Mouse (Mus musculus) kidney, embryonic 15.5 days (tissue): Measurements from ENCODE around the gene Stat2. TPM values are rescaled to one million over a fixed set of nuclear protein-coding genes. Genes with fewer than 3 reads are reported as not detected.
"Not testable (repeated sequence)": the region's sequence is repeated elsewhere in the genome, so short reads cannot be mapped to it uniquely, and the experiment has no call there.

ENCODE experiments used
- ATAC-seq: fragments of 200-750 bp; cut with Nextera tagmentation; replicated peaks from 2 replicates; pipeline ENCODE4 v1.8.0; 2017; ENCODE audit warnings: moderate TSS enrichment; ENCODE audit not compliant: low FRiP score
- H3K27ac ChIP-seq: fragments of 300-500 bp; sonication (generic); 2 replicates; pipeline ENCODE4 v1.5.1; 2015; ENCODE audit warnings: mild to moderate bottlenecking, inconsistent platforms
- H3K27me3 ChIP-seq: fragments of 300-500 bp; sonication (generic); 2 replicates; pipeline ENCODE4 v1.6.1; 2015; ENCODE audit warnings: inconsistent platforms
- H3K36me3 ChIP-seq: fragments of 300-500 bp; sonication (generic); 2 replicates; pipeline ENCODE4 v1.6.1; 2015; ENCODE audit warnings: inconsistent platforms
- H3K4me1 ChIP-seq: fragments of 300-500 bp; sonication (generic); 2 replicates; pipeline ENCODE4 v1.6.1; 2015; ENCODE audit warnings: inconsistent platforms
- H3K4me2 ChIP-seq: fragments of 300-500 bp; sonication (generic); 2 replicates; pipeline ENCODE4 v1.6.1; 2015; ENCODE audit warnings: moderate library complexity, mild to moderate bottlenecking, inconsistent platforms
- H3K4me3 ChIP-seq: fragments of 300-500 bp; sonication (generic); replicated peaks from 2 replicates; pipeline ENCODE4 v1.5.1; 2015; ENCODE audit warnings: mild to moderate bottlenecking, inconsistent platforms
- H3K9ac ChIP-seq: fragments of 300-500 bp; sonication (generic); 2 replicates; pipeline ENCODE4 v1.6.1; 2015; ENCODE audit warnings: mild to moderate bottlenecking, inconsistent platforms
- H3K9me3 ChIP-seq: fragments of 300-500 bp; sonication (generic); replicated peaks from 2 replicates; pipeline ENCODE4 v1.6.1; 2016; ENCODE audit warnings: inconsistent platforms
- WGBS: fragments of 180-500 bp; shearing (Covaris S2); methylation state at CpG from one replicate; pipeline ENCODE4 v1.1.7; 2015; ENCODE audit warnings: mixed read lengths; 5-methylcytosine and 5-hydroxymethylcytosine counted together
- polyA plus RNA-seq: library from polyadenylated mRNA; unstranded; fragments of >200 nt; fragmentation: Nextera tagmentation; extraction: Ambion mirVana; gene quantifications from 2 replicates; pipeline ENCODE4 v1.2.1, GENCODE M21; 2015

The Stat2 gene
- polyA plus RNA-seq, 1 experiment from 2014 or later, result 14.2 TPM

DNA sequence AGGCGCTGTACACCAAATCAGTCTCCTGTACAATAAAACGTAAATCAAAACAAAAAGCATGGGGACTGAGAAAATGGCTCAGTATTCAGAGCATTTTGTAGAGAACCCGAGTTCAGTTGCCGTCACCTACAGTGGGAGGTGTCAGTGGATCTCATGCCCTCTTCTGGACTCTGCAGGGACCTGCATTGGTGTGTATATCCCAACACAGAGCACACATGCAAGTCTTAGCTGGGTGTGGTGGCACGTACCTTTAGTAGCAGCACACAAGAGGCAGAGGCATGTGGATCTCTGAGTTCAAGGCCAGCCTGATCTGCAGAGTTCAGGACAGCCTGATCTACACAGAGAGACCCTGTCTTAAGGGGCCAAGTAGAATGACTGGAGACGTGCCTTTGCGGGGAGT is 39.3 kb downstream of the Stat2 start:
- 83% methylated on average over 7 of the region's 7 CpGs for whole genome bisulfite sequencing
- no peak for ATAC-seq
- no peaks in the 10 kb centered on the region for H3K27me3 ChIP-seq
- H3K4me2 ChIP-seq, result no peak overlapping the region
- H3K9me3 ChIP-seq, result no peaks in the 10 kb centered on the region
- no peak overlapping the region for H3K27ac ChIP-seq
- no peak overlapping the region for H3K4me3 ChIP-seq
- no peak overlapping the region for H3K9ac ChIP-seq
- peaks cover 89% of the 10 kb centered on the region for H3K36me3 ChIP-seq
- H3K4me1 ChIP-seq, result peaks cover 3% of the 10 kb centered on the region

DNA sequence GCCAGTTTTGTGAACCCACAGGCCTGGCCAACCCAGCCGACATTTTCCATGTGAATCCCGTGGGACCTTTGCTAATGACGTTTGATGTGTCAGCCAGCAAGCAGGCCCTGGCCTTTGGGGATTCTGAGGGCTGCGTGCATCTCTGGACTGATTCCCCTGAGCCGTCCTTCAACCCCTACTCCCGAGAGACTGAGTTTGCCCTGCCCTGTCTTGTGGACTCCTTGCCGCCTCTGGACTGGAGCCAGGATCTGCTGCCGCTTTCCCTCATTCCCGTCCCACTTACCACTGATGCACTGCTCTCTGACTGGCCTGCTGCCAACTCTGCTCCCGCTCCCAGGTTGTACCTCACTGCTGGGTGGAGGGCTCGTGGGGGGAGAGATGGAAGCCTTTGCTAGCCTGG is 39.8 kb downstream of the Stat2 start:
- no peak for ATAC-seq
- Histone ChIP-seq H3K36me3 (peaks cover 92% of the 10 kb centered on the region), H3K4me3 (no peak overlapping the region), H3K4me2 (no peak overlapping the region), H3K4me1 (no peaks in the 10 kb centered on the region), H3K27me3 (no peaks in the 10 kb centered on the region), H3K27ac (no peak overlapping the region), H3K9ac (no peak overlapping the region), H3K9me3 (no peaks in the 10 kb centered on the region)
- WGBS, result 67% methylated on average over 11 of the region's 11 CpGs

DNA sequence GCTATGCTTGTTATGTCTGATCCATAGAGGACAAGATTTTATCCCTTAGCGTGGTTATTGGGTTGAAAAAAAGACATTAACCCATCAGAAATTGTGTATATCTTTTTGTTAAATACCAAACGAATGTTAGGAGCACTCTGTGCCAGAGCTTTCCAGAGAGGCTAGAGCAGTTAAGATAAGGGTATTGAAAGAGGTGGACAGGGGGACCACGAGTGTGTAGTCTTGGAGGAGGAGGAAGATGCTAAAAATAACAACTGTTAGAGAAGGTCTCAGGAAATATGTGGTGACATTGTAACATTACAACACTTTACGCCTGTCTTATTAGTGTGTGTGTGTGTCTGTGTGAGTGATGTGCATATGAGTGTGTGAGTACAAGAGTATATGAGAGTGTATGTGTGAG is 40.5 kb downstream of the Stat2 start:
- no peak for ATAC-seq
- Histone ChIP-seq H3K4me1 (no peaks in the 10 kb centered on the region), H3K9ac (no peak overlapping the region), H3K9me3 (no peaks in the 10 kb centered on the region), H3K27ac (no peak overlapping the region), H3K4me3 (no peak overlapping the region), H3K4me2 (no peak overlapping the region), H3K27me3 (no peaks in the 10 kb centered on the region), H3K36me3 (peaks cover 94% of the 10 kb centered on the region)
- WGBS, result 75% methylated on average over 4 of the region's 4 CpGs

DNA sequence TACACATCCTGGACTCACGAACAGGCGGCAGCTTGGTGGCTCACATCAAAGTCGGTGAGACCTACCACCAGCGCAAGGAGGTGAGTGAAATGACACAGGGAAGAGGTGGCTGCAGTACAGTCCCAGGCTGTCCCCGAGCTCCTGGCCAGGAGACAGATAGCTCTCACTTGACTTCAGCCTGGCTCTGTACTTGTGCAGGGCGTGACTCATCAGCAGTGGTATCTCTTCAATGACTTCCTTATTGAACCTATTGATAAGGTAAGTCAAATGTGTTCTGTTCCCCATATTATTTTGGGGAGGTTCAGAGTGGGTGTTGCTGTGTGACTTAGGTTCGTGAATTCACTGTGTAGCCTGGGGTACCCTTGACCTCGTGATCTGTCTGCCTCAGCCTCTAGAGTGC is 45.2 kb downstream of the Stat2 start:
- Histone ChIP-seq H3K4me1 (no peaks in the 10 kb centered on the region), H3K27me3 (no peaks in the 10 kb centered on the region), H3K9ac (no peak overlapping the region), H3K4me3 (no peak overlapping the region), H3K27ac (no peak overlapping the region), H3K36me3 (peaks cover 100% of the 10 kb centered on the region), H3K4me2 (no peak overlapping the region), H3K9me3 (no peaks in the 10 kb centered on the region)
- 91% methylated on average over 8 of the region's 8 CpGs for WGBS
- no peak for ATAC-seq

DNA sequence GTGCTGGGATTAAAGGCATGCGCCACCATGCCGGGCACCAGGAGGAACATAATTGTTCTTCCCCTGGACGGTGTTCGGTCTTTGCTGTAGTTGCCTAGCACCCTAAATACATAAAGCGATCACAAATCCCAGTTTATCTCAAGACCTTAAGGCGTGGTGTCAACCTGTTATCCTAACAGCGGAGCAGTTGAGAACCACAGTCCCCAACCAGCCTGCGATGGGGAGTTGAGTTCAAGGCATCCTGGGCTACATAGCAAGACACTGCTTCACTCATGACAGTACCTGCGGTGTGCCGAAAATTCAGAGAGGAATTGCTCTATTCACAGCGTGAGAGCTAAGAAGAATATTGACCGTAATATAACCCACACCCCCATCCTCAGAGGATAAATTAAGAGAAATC is 51.3 kb downstream of the Stat2 start:
- H3K27ac ChIP-seq, result peak overlapping the region; percentile 96
- peaks cover 68% of the 10 kb centered on the region for H3K36me3 ChIP-seq
- WGBS, result 62% methylated on average over 12 of the region's 12 CpGs
- H3K9me3 ChIP-seq, result no peaks in the 10 kb centered on the region
- H3K27me3 ChIP-seq, result no peaks in the 10 kb centered on the region
- H3K4me2 ChIP-seq, result peak overlapping the region; percentile 84
- peak; percentile 22; the same call in 1 of the 2 replicates for ATAC-seq
- H3K9ac ChIP-seq, result peak overlapping the region; percentile 89
- H3K4me1 ChIP-seq, result peaks cover 18% of the 10 kb centered on the region
- H3K4me3 ChIP-seq, result peak overlapping the region; percentile 67

DNA sequence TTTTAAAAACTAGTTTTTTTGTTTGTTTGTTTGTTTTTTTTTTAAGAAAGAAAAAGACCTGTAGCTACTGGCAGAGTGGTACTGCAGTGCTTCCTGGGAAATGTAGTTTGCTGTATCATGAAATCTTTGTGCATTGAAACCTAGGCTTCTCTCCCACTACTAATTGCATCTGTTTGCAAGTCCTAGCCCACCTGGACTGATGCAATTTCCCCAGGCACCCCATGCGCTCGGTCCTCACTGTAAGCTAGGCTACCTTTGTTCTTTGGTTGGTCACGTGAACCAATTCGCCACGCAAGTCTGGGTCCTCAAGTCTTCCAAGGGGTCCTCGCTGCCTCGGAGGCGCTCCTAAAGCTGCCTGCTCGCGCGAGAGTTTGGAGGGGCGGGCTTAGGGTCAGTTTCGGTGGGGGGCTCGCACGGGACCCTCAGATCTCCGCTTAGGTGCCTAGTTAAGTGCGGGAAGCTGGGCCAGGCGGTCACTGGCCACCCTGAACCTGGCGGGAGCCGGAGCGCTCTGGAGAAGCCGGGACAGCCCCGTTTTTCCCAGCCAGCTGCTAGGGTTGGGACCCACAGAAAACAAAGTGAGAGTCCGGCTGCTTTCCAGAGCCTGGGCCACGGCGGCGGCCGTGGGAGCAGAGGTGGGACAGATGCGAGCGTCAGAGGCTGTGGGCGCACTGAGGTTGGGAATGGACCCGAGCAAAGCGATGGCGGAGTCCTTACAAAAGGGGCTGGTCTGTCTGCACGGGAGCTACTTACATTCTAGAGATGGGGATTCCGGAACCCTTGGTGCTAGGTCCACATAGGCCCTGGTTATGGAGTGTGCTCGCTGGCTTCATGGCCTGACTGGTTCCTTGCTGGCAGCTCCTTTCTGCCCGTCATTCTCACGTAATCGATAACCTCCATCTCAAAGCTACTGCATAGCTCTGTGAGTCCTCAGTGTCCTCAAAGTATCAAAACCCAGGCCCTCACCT is 52.1 kb downstream of the Stat2 start, which contains the start of gene Cnpy2:
Gene Cnpy2, plus strand, starts transcription at position 319 of the 968 bp plus-strand sequence.
- peaks cover 18% of the 10 kb centered on the region for H3K4me1 ChIP-seq
- H3K27ac ChIP-seq, result peak within 1 kb of the TSS; percentile 96
- H3K9me3 ChIP-seq, result no peaks in the 10 kb centered on the region
- H3K9ac ChIP-seq, result peak within 1 kb of the TSS; percentile 89
- H3K4me2 ChIP-seq, result peak within 1 kb of the TSS; percentile 84
- no peaks in the 10 kb centered on the region for H3K27me3 ChIP-seq
- peak; percentile 93 for ATAC-seq
- peak within 1 kb of the TSS; percentile 67 for H3K4me3 ChIP-seq
- peaks cover 68% of the 10 kb centered on the region for H3K36me3 ChIP-seq
- under 1% methylated on average over 40 of the region's 40 CpGs for WGBS

DNA sequence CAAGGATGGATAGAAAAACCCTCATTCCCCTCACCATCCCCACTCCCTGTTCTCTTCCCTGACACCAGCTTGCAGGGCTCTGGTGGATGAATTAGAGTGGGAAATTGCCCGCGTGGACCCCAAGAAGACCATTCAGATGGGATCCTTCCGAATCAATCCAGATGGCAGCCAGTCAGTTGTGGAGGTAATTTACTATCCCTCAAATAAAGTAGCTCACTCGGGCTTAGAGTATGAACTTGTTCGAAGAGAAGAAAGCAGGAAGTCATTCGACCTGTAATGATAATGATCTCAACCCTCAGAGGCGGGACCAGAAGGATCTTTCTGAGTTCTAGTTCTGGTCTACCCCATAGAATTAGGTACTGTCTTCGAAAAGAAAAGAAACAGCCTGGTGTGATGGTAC is 53.2 kb downstream of the Stat2 start:
- Histone ChIP-seq H3K4me3 (peak overlapping the region; percentile 67), H3K9me3 (no peaks in the 10 kb centered on the region), H3K4me1 (peaks cover 18% of the 10 kb centered on the region), H3K36me3 (peaks cover 68% of the 10 kb centered on the region), H3K4me2 (peak overlapping the region; percentile 84), H3K27ac (peak overlapping the region; percentile 96), H3K27me3 (no peaks in the 10 kb centered on the region), H3K9ac (peak overlapping the region; percentile 89)
- 52% methylated on average over 8 of the region's 8 CpGs for WGBS
- ATAC-seq, result no peak

DNA sequence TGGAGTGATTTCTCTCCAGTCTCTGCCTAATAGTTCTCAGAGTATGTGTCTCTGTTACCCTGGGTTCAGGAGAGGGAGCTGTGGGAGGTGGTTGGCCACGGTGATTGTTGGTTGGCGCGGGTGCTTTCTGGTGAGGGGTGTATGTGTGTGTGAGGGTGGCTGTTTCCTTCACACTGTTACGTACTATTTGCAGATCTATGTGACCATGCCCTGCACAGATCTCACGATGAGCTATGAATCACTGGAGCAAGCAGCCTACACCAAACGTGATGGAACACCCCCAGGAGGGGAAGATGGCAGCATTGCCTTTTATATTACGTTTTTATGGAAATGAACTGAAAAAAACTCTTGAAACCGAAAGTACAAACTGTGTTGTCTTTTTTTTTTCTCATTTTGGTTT is 56.5 kb downstream of the Stat2 start:
- H3K27ac ChIP-seq, result no peak overlapping the region
- no peak overlapping the region for H3K4me2 ChIP-seq
- H3K4me3 ChIP-seq, result no peak overlapping the region
- peaks cover 13% of the 10 kb centered on the region for H3K4me1 ChIP-seq
- ATAC-seq, result no peak
- no peaks in the 10 kb centered on the region for H3K27me3 ChIP-seq
- no peaks in the 10 kb centered on the region for H3K9me3 ChIP-seq
- 94% methylated on average over 8 of the region's 8 CpGs for WGBS
- no peak overlapping the region for H3K9ac ChIP-seq
- peaks cover 52% of the 10 kb centered on the region for H3K36me3 ChIP-seq

DNA sequence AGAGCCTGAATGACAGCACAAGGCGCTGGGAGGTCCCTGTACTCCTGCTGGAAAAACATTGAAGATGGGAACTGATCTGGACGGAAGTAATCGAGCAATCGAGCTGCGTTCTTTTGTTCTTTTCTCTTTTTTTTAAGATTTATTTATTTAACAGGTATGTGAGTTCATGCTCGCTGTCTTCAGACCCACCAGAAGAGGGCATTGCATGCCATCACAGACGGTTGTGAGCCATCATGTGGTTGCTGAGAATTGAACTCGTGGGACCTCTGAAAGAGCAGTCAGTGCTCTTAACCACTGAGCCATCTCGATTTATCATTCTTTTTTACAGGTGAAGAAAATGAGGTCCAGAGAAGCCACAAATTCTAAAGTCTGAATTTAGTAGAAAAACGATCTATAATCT is 57.3 kb downstream of the Stat2 start:
- Histone ChIP-seq H3K9ac (no peak overlapping the region), H3K4me3 (no peak overlapping the region), H3K9me3 (no peaks in the 10 kb centered on the region), H3K27me3 (no peaks in the 10 kb centered on the region), H3K4me1 (peaks cover 13% of the 10 kb centered on the region), H3K27ac (no peak overlapping the region), H3K4me2 (no peak overlapping the region), H3K36me3 (peaks cover 52% of the 10 kb centered on the region)
- ATAC-seq, result no peak
- 90% methylated on average over 10 of the region's 10 CpGs for WGBS

DNA sequence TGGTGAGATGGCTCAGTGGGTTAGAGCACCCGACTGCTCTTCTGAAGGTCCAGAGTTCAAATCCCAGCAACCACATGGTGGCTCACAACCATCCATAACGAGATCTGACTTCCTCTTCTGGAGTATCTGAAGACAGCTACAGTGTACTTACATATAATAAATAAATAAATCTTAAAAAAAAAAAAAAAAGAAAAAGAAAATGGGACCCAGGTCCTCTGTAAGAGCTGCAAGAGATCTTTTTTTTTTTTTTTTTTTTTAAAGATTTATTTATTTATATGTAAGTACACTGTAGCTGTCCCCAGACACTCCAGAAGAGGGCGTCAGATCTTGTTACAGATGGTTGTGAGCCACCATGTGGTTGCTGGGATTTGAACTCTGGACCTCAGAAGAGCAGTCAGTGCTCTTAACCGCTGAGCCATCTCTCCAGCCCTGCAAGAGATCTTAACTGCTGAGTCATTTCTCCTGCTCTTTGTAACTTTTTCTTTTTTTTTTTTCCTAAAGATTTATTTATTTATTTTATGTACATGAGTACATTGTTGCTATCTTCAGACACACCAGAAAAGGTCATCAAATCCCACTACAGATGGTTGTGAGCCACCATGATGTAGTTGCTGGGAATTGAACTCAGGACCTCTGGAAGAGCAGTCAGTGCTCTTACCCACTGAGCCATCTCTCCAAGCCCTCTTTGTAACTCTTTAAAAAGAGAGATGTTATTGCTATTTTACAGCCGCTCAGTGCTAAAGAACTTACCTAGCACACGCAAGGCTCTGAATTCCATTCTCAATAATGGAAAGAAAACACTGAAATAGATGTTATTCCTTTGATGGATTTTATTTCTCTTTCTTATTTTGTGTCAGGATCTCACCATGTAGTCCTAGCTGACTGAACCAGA is 62.2 kb downstream of the Stat2 start:
- not testable (repeated sequence) for H3K27ac ChIP-seq, H3K4me2 ChIP-seq, H3K9me3 ChIP-seq, H3K27me3 ChIP-seq, ATAC-seq, H3K9ac ChIP-seq, H3K4me3 ChIP-seq
- H3K36me3 ChIP-seq, result peaks cover 19% of the 10 kb centered on the region
- 76% methylated on average over 6 of the region's 6 CpGs for WGBS
- peaks cover 14% of the 10 kb centered on the region for H3K4me1 ChIP-seq

DNA sequence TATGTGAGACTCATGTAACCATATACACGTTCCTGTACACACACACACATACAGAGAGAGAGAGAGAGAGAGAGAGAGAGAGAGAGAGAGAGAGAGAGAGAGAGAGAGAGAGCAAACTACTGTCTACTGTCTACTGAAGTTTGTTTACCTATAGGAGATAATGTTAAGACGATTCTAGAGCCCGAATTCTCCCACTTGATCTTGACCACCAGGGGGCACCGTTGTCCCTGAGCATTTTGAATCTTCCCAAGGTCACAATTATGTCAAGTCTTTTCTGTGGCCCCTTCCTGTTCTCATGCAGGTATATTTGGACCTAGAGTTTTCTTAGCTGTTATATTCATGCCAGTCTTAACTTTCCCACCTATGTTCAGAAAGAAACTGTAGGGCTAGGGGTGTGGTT is 65.2 kb downstream of the Stat2 start:
- no peak overlapping the region for H3K4me2 ChIP-seq
- ATAC-seq, result no peak
- H3K9me3 ChIP-seq, result no peaks in the 10 kb centered on the region
- no peak overlapping the region for H3K9ac ChIP-seq
- no peak overlapping the region for H3K27ac ChIP-seq
- 1% methylated on average over 4 of the region's 4 CpGs for WGBS
- H3K36me3 ChIP-seq, result peaks cover 11% of the 10 kb centered on the region
- H3K4me1 ChIP-seq, result peaks cover 35% of the 10 kb centered on the region
- no peak overlapping the region for H3K4me3 ChIP-seq
- H3K27me3 ChIP-seq, result no peaks in the 10 kb centered on the region

DNA sequence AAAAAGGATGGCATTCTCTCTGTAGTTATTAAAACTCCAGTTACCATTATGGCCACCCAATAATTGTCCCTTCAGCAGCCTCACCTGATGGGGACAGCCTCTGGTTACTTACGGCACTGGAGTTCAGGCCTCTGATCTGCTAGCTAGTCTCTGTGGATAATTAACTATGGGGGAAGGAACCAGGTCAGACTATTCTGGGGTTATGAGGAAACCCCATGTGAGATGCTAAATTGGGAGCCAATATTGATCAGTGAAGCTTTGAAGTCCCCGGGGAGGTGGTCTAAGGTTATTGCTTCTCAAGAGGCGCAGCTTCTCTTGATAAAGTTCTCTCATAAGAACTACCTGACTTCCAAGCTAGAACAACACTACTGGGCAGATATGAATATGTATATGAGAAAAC is 65.8 kb downstream of the Stat2 start:
- no peak overlapping the region for H3K9ac ChIP-seq
- ATAC-seq, result no peak
- 79% methylated on average over 3 of the region's 3 CpGs for WGBS

More for the DNA sequence above, 65.8 kb downstream of the Stat2 start:
- no peak overlapping the region for H3K27ac ChIP-seq
- H3K36me3 ChIP-seq, result peaks cover 11% of the 10 kb centered on the region
- H3K9me3 ChIP-seq, result no peaks in the 10 kb centered on the region
- H3K4me2 ChIP-seq, result no peak overlapping the region
- H3K4me1 ChIP-seq, result peaks cover 35% of the 10 kb centered on the region
- H3K27me3 ChIP-seq, result no peaks in the 10 kb centered on the region
- H3K4me3 ChIP-seq, result 0 out of 2 replicates have a peak overlapping the region, but pooled peaks have one; percentile 72
